Mouse (Mus musculus) forebrain, embryonic 16.5 days (tissue): ENCODE measurements around the gene Lclat1. TPM values are rescaled to one million over a fixed set of nuclear protein-coding genes. Genes with fewer than 3 reads are reported as not detected.

Source experiments
- ATAC-seq: fragments of 200-750 bp; cut with Nextera tagmentation; 2 replicates; pipeline ENCODE4 v1.8.0; 2017; ENCODE audit warnings: mild to moderate bottlenecking, moderate library complexity
- H3K27ac ChIP-seq: fragments of 300-500 bp; sonication (generic); 2 replicates; pipeline ENCODE4 v1.5.1; 2014; ENCODE audit warnings: low read length, control low read depth
- H3K27me3 ChIP-seq: fragments of 300-500 bp; sonication (generic); replicated peaks from 2 replicates; pipeline ENCODE4 v1.6.1; 2014; ENCODE audit warnings: low read length; ENCODE audit not compliant: control insufficient read depth, insufficient read depth
- H3K36me3 ChIP-seq: fragments of 300-500 bp; sonication (generic); 2 replicates; pipeline ENCODE4 v1.6.1; 2014; ENCODE audit not compliant: control insufficient read depth, insufficient read depth
- H3K4me1 ChIP-seq: fragments of 300-500 bp; sonication (generic); replicated peaks from 2 replicates; pipeline ENCODE4 v1.6.1; 2014; ENCODE audit warnings: low read length; ENCODE audit not compliant: control insufficient read depth, insufficient read depth
- H3K4me2 ChIP-seq: fragments of 300-500 bp; sonication (generic); 2 replicates; pipeline ENCODE4 v1.6.1; 2014; ENCODE audit warnings: mild to moderate bottlenecking, low read length, control low read depth
- H3K4me3 ChIP-seq: fragments of 300-500 bp; sonication (generic); replicated peaks from 2 replicates; pipeline ENCODE4 v1.5.1; 2014; ENCODE audit warnings: mild to moderate bottlenecking, low read length, control low read depth
- H3K9ac ChIP-seq: fragments of 300-500 bp; sonication (generic); replicated peaks from 2 replicates; pipeline ENCODE4 v1.6.1; 2014; ENCODE audit warnings: low read depth, low read length, control low read depth
- H3K9me3 ChIP-seq: fragments of 300-500 bp; sonication (generic); 2 replicates; pipeline ENCODE4 v1.6.1; 2016; ENCODE audit warnings: low read length; ENCODE audit not compliant: control insufficient read depth
- WGBS: fragments of 180-500 bp; shearing (Covaris S2); extraction: QIAGEN DNeasy Blood & Tissue Kit; methylation state at CpG from one replicate; pipeline ENCODE4 v1.1.7; 2014; 5-methylcytosine and 5-hydroxymethylcytosine counted together
- polyA plus RNA-seq: library from polyadenylated mRNA; unstranded; fragments of >200 nt; fragmentation: Nextera tagmentation; extraction: Ambion mirVana; gene quantifications from 2 replicates; pipeline ENCODE4 v1.2.1, GENCODE M21; 2015

Gene Lclat1
- polyA plus RNA-seq, 1 experiment from 2014 or later, result 9.8 TPM

GRCm38 (mm10) chr17:73119150-73119549 lies 11.4 kb downstream of the Lclat1 start:
- ATAC-seq, result no peak
- 91% methylated on average over 6 of the region's 6 CpGs for WGBS
- H3K9me3 ChIP-seq, result no peaks in the 10 kb centered on the region
- no peaks in the 10 kb centered on the region for H3K36me3 ChIP-seq
- no peak overlapping the region for H3K4me3 ChIP-seq
- no peak overlapping the region for H3K9ac ChIP-seq
- no peak overlapping the region for H3K4me2 ChIP-seq
- H3K27ac ChIP-seq, result no peak overlapping the region
- H3K27me3 ChIP-seq, result no peaks in the 10 kb centered on the region
- no peaks in the 10 kb centered on the region for H3K4me1 ChIP-seq

- Histone ChIP-seq H3K4me3 (no peak overlapping the region), H3K36me3 (no peaks in the 10 kb centered on the region), H3K9ac (no peak overlapping the region), H3K4me2 (no peak overlapping the region), H3K9me3 (no peaks in the 10 kb centered on the region), H3K4me1 (no peaks in the 10 kb centered on the region), H3K27me3 (no peaks in the 10 kb centered on the region), H3K27ac (no peak overlapping the region)
- 66% methylated on average over 5 of the region's 5 CpGs for WGBS
- peak; percentile 84 for ATAC-seq
These were observed 12.8 kb downstream of the Lclat1 start for GRCm38 (mm10) chr17:73120545-73120944.

- H3K4me3 ChIP-seq, result no peak overlapping the region
- no peaks in the 10 kb centered on the region for H3K36me3 ChIP-seq
- no peak for ATAC-seq
- H3K4me1 ChIP-seq, result no peaks in the 10 kb centered on the region
- no peak overlapping the region for H3K27ac ChIP-seq
- no peaks in the 10 kb centered on the region for H3K27me3 ChIP-seq
- no peaks in the 10 kb centered on the region for H3K9me3 ChIP-seq
- H3K9ac ChIP-seq, result no peak overlapping the region
- no peak overlapping the region for H3K4me2 ChIP-seq
- 92% methylated on average over 2 of the region's 2 CpGs for WGBS
These were observed 13.9 kb downstream of the Lclat1 start for GRCm38 (mm10) chr17:73121726-73122125.

- ATAC-seq, result no peak
- Histone ChIP-seq H3K27me3 (no peaks in the 10 kb centered on the region), H3K4me1 (no peaks in the 10 kb centered on the region), H3K36me3 (no peaks in the 10 kb centered on the region), H3K4me3 (no peak overlapping the region), H3K4me2 (no peak overlapping the region), H3K9me3 (no peaks in the 10 kb centered on the region), H3K9ac (no peak overlapping the region), H3K27ac (no peak overlapping the region)
- 90% methylated on average over 2 of the region's 2 CpGs for WGBS
These were observed 18.6 kb downstream of the Lclat1 start for GRCm38 (mm10) chr17:73126349-73126748.

- H3K36me3 ChIP-seq, result no peaks in the 10 kb centered on the region
- H3K4me1 ChIP-seq, result no peaks in the 10 kb centered on the region
- H3K9ac ChIP-seq, result no peak overlapping the region
- ATAC-seq, result no peak
- no peak overlapping the region for H3K27ac ChIP-seq
- no peak overlapping the region for H3K4me3 ChIP-seq
- no peaks in the 10 kb centered on the region for H3K27me3 ChIP-seq
- no peak overlapping the region for H3K4me2 ChIP-seq
- no peaks in the 10 kb centered on the region for H3K9me3 ChIP-seq
These were observed 19.1 kb downstream of the Lclat1 start for GRCm38 (mm10) chr17:73126903-73127302.

GRCm38 (mm10) chr17:73136562-73137484 lies 29.0 kb downstream of the Lclat1 start:
- Histone ChIP-seq H3K4me2 (no peak overlapping the region), H3K4me3 (no peak overlapping the region), H3K27me3 (no peaks in the 10 kb centered on the region), H3K9me3 (no peaks in the 10 kb centered on the region), H3K27ac (no peak overlapping the region), H3K36me3 (no peaks in the 10 kb centered on the region), H3K4me1 (no peaks in the 10 kb centered on the region), H3K9ac (no peak overlapping the region)
- no peak for ATAC-seq
- WGBS, result 93% methylated on average over 5 of the region's 5 CpGs

GRCm38 (mm10) chr17:73138217-73138616 lies 30.4 kb downstream of the Lclat1 start:
- Histone ChIP-seq H3K9me3 (no peaks in the 10 kb centered on the region), H3K36me3 (no peaks in the 10 kb centered on the region), H3K4me1 (no peaks in the 10 kb centered on the region), H3K27ac (no peak overlapping the region), H3K4me3 (no peak overlapping the region), H3K9ac (no peak overlapping the region), H3K4me2 (no peak overlapping the region), H3K27me3 (no peaks in the 10 kb centered on the region)
- 94% methylated on average over 3 of the region's 3 CpGs for WGBS
- ATAC-seq, result no peak

GRCm38 (mm10) chr17:73142029-73142428 lies 34.2 kb downstream of the Lclat1 start:
- H3K9ac ChIP-seq, result no peak overlapping the region
- no peaks in the 10 kb centered on the region for H3K9me3 ChIP-seq
- no peak overlapping the region for H3K4me2 ChIP-seq
- no peak overlapping the region for H3K4me3 ChIP-seq
- H3K4me1 ChIP-seq, result no peaks in the 10 kb centered on the region
- H3K27ac ChIP-seq, result no peak overlapping the region
- no peaks in the 10 kb centered on the region for H3K27me3 ChIP-seq
- no peak for ATAC-seq
- no peaks in the 10 kb centered on the region for H3K36me3 ChIP-seq
- 95% methylated on average over 4 of the region's 4 CpGs for WGBS

- no peaks in the 10 kb centered on the region for H3K27me3 ChIP-seq
These were observed 34.7 kb downstream of the Lclat1 start for GRCm38 (mm10) chr17:73142445-73142844.

More at GRCm38 (mm10) chr17:73142445-73142844, 34.7 kb downstream of the Lclat1 start:
- no peaks in the 10 kb centered on the region for H3K9me3 ChIP-seq
- no peak overlapping the region for H3K9ac ChIP-seq
- no peaks in the 10 kb centered on the region for H3K36me3 ChIP-seq
- no peak for ATAC-seq
- no peak overlapping the region for H3K27ac ChIP-seq
- WGBS, result 95% methylated on average over 2 of the region's 2 CpGs
- no peaks in the 10 kb centered on the region for H3K4me1 ChIP-seq
- H3K4me3 ChIP-seq, result no peak overlapping the region
- H3K4me2 ChIP-seq, result no peak overlapping the region
